Mouse (Mus musculus) kidney, postnatal 4 days (tissue): Measurements from ENCODE around the gene Gtf2ird1.
"Not testable (repeated sequence)": the region's sequence is repeated elsewhere in the genome, so short reads cannot be mapped to it uniquely, and the experiment has no call there.

ENCODE experiments used
- DNase-seq, 2 experiments: peaks; one replicate each; pipeline ENCODE4 v3.0.0; 2021; ENCODE audit warnings: mixed read lengths in 2 of 2

The Gtf2ird1 gene

GRCm38 (mm10) chr5:134470538-134471169, 14.1 kb upstream of the Gtf2ird1 start:
- DNase-seq: no peak

- DNase-seq: no peak
These were observed 13.1 kb upstream of the Gtf2ird1 start for GRCm38 (mm10) chr5:134469559-134470150.

- no peak for DNase-seq
These were observed 11.7 kb upstream of the Gtf2ird1 start for GRCm38 (mm10) chr5:134468158-134468765.

GRCm38 (mm10) chr5:134467030-134467549, 10.6 kb upstream of the Gtf2ird1 start:
- DNase-seq: no peak

GRCm38 (mm10) chr5:134466296-134467029, 9.9 kb upstream of the Gtf2ird1 start:
- DNase-seq: no peak

GRCm38 (mm10) chr5:134465197-134465596, 8.7 kb upstream of the Gtf2ird1 start:
- no peak for DNase-seq

GRCm38 (mm10) chr5:134464225-134464624, 7.7 kb upstream of the Gtf2ird1 start:
- DNase-seq: no peak

- no peak for DNase-seq
These were observed 6.2 kb upstream of the Gtf2ird1 start for GRCm38 (mm10) chr5:134462731-134463130.

GRCm38 (mm10) chr5:134462316-134462715, 5.8 kb upstream of the Gtf2ird1 start:
- no peak for DNase-seq

GRCm38 (mm10) chr5:134460546-134460945, 4.0 kb upstream of the Gtf2ird1 start:
- DNase-seq: no peak

GRCm38 (mm10) chr5:134459096-134459495, 2.6 kb upstream of the Gtf2ird1 start:
- DNase-seq: no peak

- DNase-seq: no peak
These were observed 1.9 kb upstream of the Gtf2ird1 start for GRCm38 (mm10) chr5:134458416-134458815.

GRCm38 (mm10) chr5:134457371-134457770, 855 bp upstream of the Gtf2ird1 start:
- DNase-seq: no peak

GRCm38 (mm10) chr5:134455914-134456423, 547 bp downstream of the Gtf2ird1 start:
- DNase-seq: peak; percentile 61 to 76

- DNase-seq: peak; percentile 63 to 74
These were observed 1.2 kb downstream of the Gtf2ird1 start for GRCm38 (mm10) chr5:134455186-134455895.

GRCm38 (mm10) chr5:134454421-134454820, 2.1 kb downstream of the Gtf2ird1 start:
- no peak for DNase-seq

- no peak for DNase-seq
These were observed 2.9 kb downstream of the Gtf2ird1 start for GRCm38 (mm10) chr5:134453577-134453976.

- DNase-seq: not testable (repeated sequence)
These were observed 9.8 kb downstream of the Gtf2ird1 start for GRCm38 (mm10) chr5:134446755-134447154.

- DNase-seq: peak; percentile 55 to 68
These were observed 10.6 kb downstream of the Gtf2ird1 start for GRCm38 (mm10) chr5:134445895-134446294.

GRCm38 (mm10) chr5:134445208-134445831, 11.2 kb downstream of the Gtf2ird1 start:
- DNase-seq: no peak

- no peak for DNase-seq
These were observed 12.0 kb downstream of the Gtf2ird1 start for GRCm38 (mm10) chr5:134444473-134444872.

- no peak for DNase-seq
These were observed 14.4 kb downstream of the Gtf2ird1 start for GRCm38 (mm10) chr5:134442066-134442465.
